Mouse (Mus musculus) stomach, postnatal 0 days (tissue): ENCODE data around the gene Fbxl17. TPM values are rescaled to one million over a fixed set of nuclear protein-coding genes. Genes with fewer than 3 reads are reported as not detected.

Experiments used
- ATAC-seq: fragments of 200-750 bp; cut with Nextera tagmentation; 2 replicates; pipeline ENCODE4 v1.8.0; 2017; ENCODE audit not compliant: low FRiP score, low TSS enrichment
- DNase-seq: peaks from one replicate; pipeline ENCODE4 v3.0.0-alpha.2; 2016; ENCODE audit warnings: low spot score
- H3K27ac ChIP-seq: fragments of 300-500 bp; sonication (generic); replicated peaks from 2 replicates; pipeline ENCODE4 v1.5.1; 2014; ENCODE audit warnings: mild to moderate bottlenecking, control low read depth
- H3K27me3 ChIP-seq: fragments of 300-500 bp; sonication (generic); 2 replicates; pipeline ENCODE4 v1.6.1; 2014; ENCODE audit warnings: low read length; ENCODE audit not compliant: control insufficient read depth, insufficient read depth
- H3K36me3 ChIP-seq: fragments of 300-500 bp; sonication (generic); 2 replicates; pipeline ENCODE4 v1.6.1; 2014; ENCODE audit warnings: low read length, mixed read lengths; ENCODE audit not compliant: control insufficient read depth, insufficient read depth
- H3K4me1 ChIP-seq: fragments of 300-500 bp; sonication (generic); replicated peaks from 2 replicates; pipeline ENCODE4 v1.6.1; 2014; ENCODE audit warnings: antibody characterized with exemption; ENCODE audit not compliant: control insufficient read depth, insufficient read depth
- H3K4me2 ChIP-seq: fragments of 300-500 bp; sonication (generic); replicated peaks from 2 replicates; pipeline ENCODE4 v1.6.1; 2014; ENCODE audit warnings: low read depth, mild to moderate bottlenecking, control low read depth, moderate library complexity
- H3K4me3 ChIP-seq: fragments of 300-500 bp; sonication (generic); 2 replicates; pipeline ENCODE4 v1.5.1; 2014; ENCODE audit warnings: low read depth, low read length, control low read depth
- H3K9ac ChIP-seq: fragments of 300-500 bp; sonication (generic); 2 replicates; pipeline ENCODE4 v1.6.1; 2014; ENCODE audit warnings: mild to moderate bottlenecking, low read length, control low read depth, mixed read lengths
- H3K9me3 ChIP-seq: fragments of 300-500 bp; sonication (generic); 2 replicates; pipeline ENCODE4 v1.6.1; 2016; ENCODE audit warnings: low read length; ENCODE audit not compliant: control insufficient read depth
- CTCF ChIP-seq: IDR thresholded peaks from 2 replicates; pipeline ENCODE4 v1.5.1; 2016; ENCODE audit warnings: antibody characterized with exemption, low read depth, mild to moderate bottlenecking, moderate library complexity
- EP300 ChIP-seq: optimal IDR thresholded peaks from 2 replicates; pipeline ENCODE3; 2016; ENCODE audit warnings: antibody characterized with exemption
- WGBS: fragments of 180-500 bp; shearing (Covaris S2); extraction: QIAGEN DNeasy Blood & Tissue Kit; methylation state at CpG from one replicate; pipeline ENCODE4 v1.1.7; 2014; 5-methylcytosine and 5-hydroxymethylcytosine counted together
- polyA plus RNA-seq: library from polyadenylated mRNA; unstranded; fragments of >200 nt; fragmentation: Nextera tagmentation; extraction: Ambion mirVana; gene quantifications from 2 replicates; pipeline ENCODE4 v1.2.1, GENCODE M21; 2015

Fbxl17 gene
- polyA plus RNA-seq, 1 experiment from 2014 or later, result 3.6 TPM

DNA sequence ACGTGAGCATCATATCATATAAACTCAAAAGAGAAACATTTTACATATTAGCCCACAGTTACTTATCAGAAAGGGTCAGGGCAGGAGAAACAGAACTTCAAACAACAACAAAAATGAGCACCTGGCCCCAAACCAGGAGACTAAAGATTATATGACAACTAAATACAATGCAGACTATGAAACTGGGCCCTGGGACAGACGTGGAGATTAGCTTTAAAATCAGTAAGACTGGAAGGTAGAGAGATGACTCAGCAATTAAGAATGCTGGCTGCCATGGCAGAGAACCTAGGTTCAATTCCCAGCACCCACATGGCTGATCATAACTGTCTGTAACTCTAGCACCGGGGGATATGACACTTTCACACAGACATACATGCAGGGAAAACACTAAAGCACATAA lies 413.3 kb downstream of the Fbxl17 start:
- 73% methylated on average over 3 of the region's 3 CpGs for WGBS
- no peak overlapping the region for H3K4me2 ChIP-seq
- H3K4me3 ChIP-seq, result no peak overlapping the region
- DNase-seq, result no peak
- no peaks in the 10 kb centered on the region for H3K36me3 ChIP-seq
- TF ChIP-seq EP300, result no peak
- H3K9ac ChIP-seq, result no peak overlapping the region
- H3K27me3 ChIP-seq, result no peaks in the 10 kb centered on the region
- no peaks in the 10 kb centered on the region for H3K4me1 ChIP-seq
- H3K27ac ChIP-seq, result no peak overlapping the region
- ATAC-seq, result no peak
- H3K9me3 ChIP-seq, result no peaks in the 10 kb centered on the region

DNA sequence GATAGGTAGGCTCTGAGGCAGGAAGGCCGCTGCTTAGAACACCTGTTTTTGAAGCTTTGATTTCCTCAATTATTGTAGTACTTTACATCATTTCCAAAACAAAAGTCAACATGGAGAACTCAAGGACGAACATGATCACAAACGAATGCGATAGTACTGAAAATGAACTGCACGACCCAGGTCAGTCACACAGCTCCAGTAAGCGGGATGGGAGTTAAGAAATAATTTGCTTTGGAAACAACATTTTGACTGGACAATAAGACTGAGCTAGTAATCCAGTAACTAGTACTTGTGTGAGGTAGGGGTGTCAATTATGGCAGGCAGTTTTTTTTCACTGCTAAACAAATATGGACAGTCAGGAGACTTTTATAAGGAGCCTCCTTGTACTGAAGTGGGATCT lies 414.6 kb downstream of the Fbxl17 start:
- ATAC-seq, result no peak

GRCm38 (mm10) chr17:63079087-63079486 lies 420.7 kb downstream of the Fbxl17 start:
- Histone ChIP-seq H3K4me2 (no peak overlapping the region), H3K9me3 (no peaks in the 10 kb centered on the region), H3K9ac (no peak overlapping the region), H3K36me3 (no peaks in the 10 kb centered on the region), H3K27me3 (no peaks in the 10 kb centered on the region), H3K27ac (no peak overlapping the region), H3K4me1 (no peaks in the 10 kb centered on the region), H3K4me3 (no peak overlapping the region)
- no peak for DNase-seq
- no peak for TF ChIP-seq EP300
- no peak for TF ChIP-seq CTCF
- WGBS, result 88% methylated on average over 5 of the region's 5 CpGs
- no peak for ATAC-seq

More for the DNA sequence above, 414.6 kb downstream of the Fbxl17 start:
- TF ChIP-seq CTCF (no peak), EP300 (no peak)
- no peak for DNase-seq
- Histone ChIP-seq H3K27ac (no peak overlapping the region), H3K9ac (no peak overlapping the region), H3K9me3 (no peaks in the 10 kb centered on the region), H3K27me3 (no peaks in the 10 kb centered on the region), H3K36me3 (no peaks in the 10 kb centered on the region), H3K4me1 (no peaks in the 10 kb centered on the region), H3K4me2 (no peak overlapping the region), H3K4me3 (no peak overlapping the region)
- 89% methylated on average over 6 of the region's 6 CpGs for WGBS

GRCm38 (mm10) chr17:63077509-63077908 lies 422.3 kb downstream of the Fbxl17 start:
- no peak overlapping the region for H3K9ac ChIP-seq
- TF ChIP-seq EP300, result no peak
- no peak for TF ChIP-seq CTCF
- H3K4me1 ChIP-seq, result no peaks in the 10 kb centered on the region
- DNase-seq, result no peak
- no peaks in the 10 kb centered on the region for H3K27me3 ChIP-seq
- no peak overlapping the region for H3K4me3 ChIP-seq
- no peak overlapping the region for H3K27ac ChIP-seq
- no peak overlapping the region for H3K4me2 ChIP-seq
- ATAC-seq, result no peak
- WGBS, result 54% methylated on average over 5 of the region's 5 CpGs
- no peaks in the 10 kb centered on the region for H3K36me3 ChIP-seq
- no peaks in the 10 kb centered on the region for H3K9me3 ChIP-seq

GRCm38 (mm10) chr17:63076661-63077060 lies 423.2 kb downstream of the Fbxl17 start:
- TF ChIP-seq CTCF (no peak), EP300 (no peak)
- Histone ChIP-seq H3K4me2 (no peak overlapping the region), H3K9ac (no peak overlapping the region), H3K4me1 (no peaks in the 10 kb centered on the region), H3K27ac (no peak overlapping the region), H3K27me3 (no peaks in the 10 kb centered on the region), H3K9me3 (no peaks in the 10 kb centered on the region), H3K36me3 (no peaks in the 10 kb centered on the region), H3K4me3 (no peak overlapping the region)
- ATAC-seq (no peak), DNase-seq (no peak)
- WGBS, result 30% methylated on average over 8 of the region's 8 CpGs

GRCm38 (mm10) chr17:63076037-63076426 lies 423.8 kb downstream of the Fbxl17 start:
- Histone ChIP-seq H3K9ac (no peak overlapping the region), H3K36me3 (no peaks in the 10 kb centered on the region), H3K27ac (no peak overlapping the region), H3K4me1 (no peaks in the 10 kb centered on the region), H3K27me3 (no peaks in the 10 kb centered on the region), H3K4me3 (no peak overlapping the region), H3K9me3 (no peaks in the 10 kb centered on the region), H3K4me2 (no peak overlapping the region)
- DNase-seq, result no peak
- WGBS, result 61% methylated on average over 8 of the region's 8 CpGs
- no peak for ATAC-seq
- no peak for TF ChIP-seq CTCF
- TF ChIP-seq EP300, result no peak
